Mouse (Mus musculus) MEL (cell line): ENCODE results near the gene Gm19668.
"Not testable (repeated sequence)": the region's sequence is repeated elsewhere in the genome, so short reads cannot be mapped to it uniquely, and the experiment has no call there.

Experiments
- BHLHE40 ChIP-seq: IDR thresholded peaks from 2 replicates; pipeline ENCODE4 v1.6.1; 2012; ENCODE audit warnings: low read depth, mild to moderate bottlenecking, inconsistent platforms, low read length, improper control_type of control experiment, borderline replicate concordance
- CTCF ChIP-seq, 3 experiments: IDR thresholded peaks in 2 of 3; conservative IDR thresholded peaks in 1 of 3; 2 replicates each; pipeline ENCODE4 v1.5.1; 2011 to 2012; ENCODE audit warnings: low read length in 3 of 3, low read depth in 2 of 3, mild to moderate bottlenecking in 2 of 3, improper control_type of control experiment in 1 of 3, inconsistent platforms in 1 of 3, mixed read lengths in 1 of 3, moderate library complexity in 1 of 3; ENCODE audit not compliant: control insufficient read depth in 1 of 3, insufficient read depth in 1 of 3, poor library complexity in 1 of 3, severe bottlenecking in 1 of 3
- GATA1 ChIP-seq: IDR thresholded peaks from 2 replicates; pipeline ENCODE4 v1.6.1; 2011; ENCODE audit warnings: low read depth, low read length, improper control_type of control experiment
- HCFC1 ChIP-seq: IDR thresholded peaks from 2 replicates; pipeline ENCODE4 v1.6.1; 2012; ENCODE audit warnings: low read depth, mild to moderate bottlenecking, inconsistent platforms, low read length, improper control_type of control experiment, moderate library complexity
- MAFK ChIP-seq: IDR thresholded peaks from 2 replicates; pipeline ENCODE4 v1.6.1; 2011; ENCODE audit warnings: low read depth, mild to moderate bottlenecking, low read length, improper control_type of control experiment, borderline replicate concordance
- MXI1 ChIP-seq: IDR thresholded peaks from 2 replicates; pipeline ENCODE4 v1.6.1; 2011; ENCODE audit warnings: mild to moderate bottlenecking, low read depth, low read length, improper control_type of control experiment
- NRF1 ChIP-seq: IDR thresholded peaks from 2 replicates; pipeline ENCODE4 v1.6.1; 2014; ENCODE audit warnings: low read depth, mild to moderate bottlenecking, inconsistent platforms, low read length, improper control_type of control experiment, moderate library complexity; ENCODE audit not compliant: poor library complexity, insufficient read depth, severe bottlenecking
- POLR2A ChIP-seq, 2 experiments: IDR thresholded peaks; 2 replicates each; pipeline ENCODE4 v1.6.1; 2011 to 2012; ENCODE audit warnings: low read length in 2 of 2, mild to moderate bottlenecking in 2 of 2, control low read depth in 1 of 2, improper control_type of control experiment in 1 of 2, low read depth in 1 of 2, moderate library complexity in 1 of 2; ENCODE audit not compliant: control insufficient read depth in 1 of 2, insufficient read depth in 1 of 2, poor library complexity in 1 of 2
- RAD21 ChIP-seq: IDR thresholded peaks from 2 replicates; pipeline ENCODE4 v1.6.1; 2011; ENCODE audit warnings: mild to moderate bottlenecking, low read depth, low read length, improper control_type of control experiment
- SIN3A ChIP-seq: IDR thresholded peaks from 2 replicates; pipeline ENCODE4 v1.6.1; 2012; ENCODE audit warnings: low read length, improper control_type of control experiment, inconsistent platforms
- TCF12 ChIP-seq: IDR thresholded peaks from 2 replicates; pipeline ENCODE4 v1.6.1; 2014; ENCODE audit warnings: low read depth, mild to moderate bottlenecking, inconsistent platforms, low read length, improper control_type of control experiment, moderate library complexity
- ZC3H11A ChIP-seq: IDR thresholded peaks from 2 replicates; pipeline ENCODE4 v1.6.1; 2012; ENCODE audit warnings: low read depth, mild to moderate bottlenecking, inconsistent platforms, low read length, improper control_type of control experiment

DNA sequence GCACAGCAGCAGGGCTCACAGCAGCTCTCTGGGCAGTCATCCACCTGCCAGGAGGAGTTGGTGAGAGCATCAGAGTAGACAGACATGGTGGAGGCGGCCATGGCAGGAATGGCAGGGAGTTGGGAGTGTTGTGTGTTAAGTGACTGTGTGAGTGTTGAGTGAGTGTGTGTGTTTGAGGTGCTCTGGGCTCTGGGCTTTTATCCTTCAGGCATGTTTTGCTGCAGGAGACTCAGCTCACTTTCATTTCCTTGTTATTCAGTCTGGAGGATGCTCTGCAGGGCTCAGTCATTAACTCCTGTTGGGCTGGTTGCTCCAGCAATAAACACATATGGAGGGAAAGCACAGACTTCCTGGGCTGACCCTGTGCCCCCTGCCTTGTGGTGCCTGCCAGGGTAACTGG lies 16.5 kb downstream of the Gm19668 start, which contains the start of gene Gm3250:
- not testable (repeated sequence) for TF ChIP-seq TCF12; CTCF (IDR thresholded peaks at IDR 0.05 in 2 of 3, conservative IDR thresholded peaks at IDR 0.05 in 1 of 3; ENCODE audit: control insufficient read depth in 1 of 3, insufficient read depth in 1 of 3, low read depth in 2 of 3, low read length in 3 of 3, poor library complexity in 1 of 3, severe bottlenecking in 1 of 3); GATA1; HCFC1; POLR2A (IDR thresholded peaks at IDR 0.05; ENCODE audit: control insufficient read depth in 1 of 2, insufficient read depth in 1 of 2, low read depth in 1 of 2, low read length in 2 of 2, poor library complexity in 1 of 2); MXI1; BHLHE40; MAFK; NRF1; SIN3A; RAD21; ZC3H11A
